Mouse (Mus musculus): ENCODE results near the gene Tlk1. TPM values are rescaled to one million over a fixed set of nuclear protein-coding genes. Genes with fewer than 3 reads are reported as not detected.

Gene Tlk1
- polyA plus RNA-seq, 1 experiment from 2014 or later: 25.0 TPM

GRCm38 (mm10) chr2:70776744-70777143, 48.8 kb downstream of the Tlk1 start:
- H3K9me3 ChIP-seq (ENCODE audit: low read length): no peaks in the 10 kb centered on the region
- H3K27ac ChIP-seq (ENCODE audit: low read length): no peak overlapping the region
- H3K4me1 ChIP-seq (ENCODE audit: insufficient read depth, low read length): no peaks in the 10 kb centered on the region

GRCm38 (mm10) chr2:70764734-70765133, 60.8 kb downstream of the Tlk1 start:
- Histone ChIP-seq H3K27ac (ENCODE audit: low read length) (no peak overlapping the region), H3K27me3 (ENCODE audit: insufficient read depth, low read length) (no peaks in the 10 kb centered on the region), H3K36me3 (ENCODE audit: insufficient read depth, low read length) (0 out of 2 replicates have a peak, but pooled peaks cover 2% of the 10 kb centered on the region), H3K4me1 (ENCODE audit: insufficient read depth, low read length) (no peaks in the 10 kb centered on the region), H3K9me3 (ENCODE audit: low read length) (no peaks in the 10 kb centered on the region), H3K9ac (replicated peaks; ENCODE audit: low read length) (no peak overlapping the region), H3K4me3 (ENCODE audit: low read length) (no peak overlapping the region), H3K4me2 (replicated peaks; ENCODE audit: low read depth, low read length) (no peak overlapping the region)
- 70% methylated on average over 7 of the region's 7 CpGs for WGBS
- ATAC-seq (ENCODE audit: low FRiP score, low TSS enrichment): no peak

More at GRCm38 (mm10) chr2:70776744-70777143, 48.8 kb downstream of the Tlk1 start:
- no peak for ATAC-seq (ENCODE audit: low FRiP score, low TSS enrichment)
- Histone ChIP-seq H3K4me3 (ENCODE audit: low read length) (no peak overlapping the region), H3K27me3 (ENCODE audit: insufficient read depth, low read length) (no peaks in the 10 kb centered on the region), H3K36me3 (ENCODE audit: insufficient read depth, low read length) (0 out of 2 replicates have a peak, but pooled peaks cover 2% of the 10 kb centered on the region), H3K4me2 (replicated peaks; ENCODE audit: low read depth, low read length) (no peak overlapping the region), H3K9ac (replicated peaks; ENCODE audit: low read length) (no peak overlapping the region)
- 79% methylated on average over 2 of the region's 2 CpGs for WGBS

- no peak for ATAC-seq (ENCODE audit: low FRiP score, low TSS enrichment)
- no peak overlapping the region for H3K4me3 ChIP-seq (ENCODE audit: low read length)
- H3K9me3 ChIP-seq (ENCODE audit: low read length): no peaks in the 10 kb centered on the region
- no peak overlapping the region for H3K4me2 ChIP-seq (replicated peaks; ENCODE audit: low read depth, low read length)
- H3K27me3 ChIP-seq (ENCODE audit: insufficient read depth, low read length): no peaks in the 10 kb centered on the region
- H3K9ac ChIP-seq (replicated peaks; ENCODE audit: low read length): no peak overlapping the region
- no peaks in the 10 kb centered on the region for H3K4me1 ChIP-seq (ENCODE audit: insufficient read depth, low read length)
- H3K27ac ChIP-seq (ENCODE audit: low read length): no peak overlapping the region
- 79% methylated on average over 1 of the region's 1 CpGs for WGBS
- no peaks in the 10 kb centered on the region for H3K36me3 ChIP-seq (ENCODE audit: insufficient read depth, low read length)
Observed at GRCm38 (mm10) chr2:70762741-70763140, 62.8 kb downstream of the Tlk1 start.

GRCm38 (mm10) chr2:70752149-70752548, 73.4 kb downstream of the Tlk1 start:
- Histone ChIP-seq H3K9me3 (ENCODE audit: low read length) (no peaks in the 10 kb centered on the region), H3K27ac (ENCODE audit: low read length) (no peak overlapping the region), H3K27me3 (ENCODE audit: insufficient read depth, low read length) (no peaks in the 10 kb centered on the region), H3K4me3 (ENCODE audit: low read length) (no peak overlapping the region), H3K4me2 (replicated peaks; ENCODE audit: low read depth, low read length) (no peak overlapping the region), H3K4me1 (ENCODE audit: insufficient read depth, low read length) (no peaks in the 10 kb centered on the region), H3K36me3 (ENCODE audit: insufficient read depth, low read length) (peaks cover 8% of the 10 kb centered on the region; the same call in 1 of the 2 replicates), H3K9ac (replicated peaks; ENCODE audit: low read length) (no peak overlapping the region)
- 93% methylated on average over 5 of the region's 5 CpGs for WGBS
- no peak for ATAC-seq (ENCODE audit: low FRiP score, low TSS enrichment)

GRCm38 (mm10) chr2:70751655-70752054, 73.9 kb downstream of the Tlk1 start:
- Histone ChIP-seq H3K9me3 (ENCODE audit: low read length) (no peaks in the 10 kb centered on the region), H3K27ac (ENCODE audit: low read length) (no peak overlapping the region), H3K27me3 (ENCODE audit: insufficient read depth, low read length) (no peaks in the 10 kb centered on the region), H3K9ac (replicated peaks; ENCODE audit: low read length) (no peak overlapping the region), H3K36me3 (ENCODE audit: insufficient read depth, low read length) (peaks cover 10% of the 10 kb centered on the region; the same call in 1 of the 2 replicates), H3K4me1 (ENCODE audit: insufficient read depth, low read length) (no peaks in the 10 kb centered on the region), H3K4me2 (replicated peaks; ENCODE audit: low read depth, low read length) (no peak overlapping the region), H3K4me3 (ENCODE audit: low read length) (no peak overlapping the region)
- WGBS: 94% methylated on average over 2 of the region's 2 CpGs
- ATAC-seq (ENCODE audit: low FRiP score, low TSS enrichment): no peak

GRCm38 (mm10) chr2:70742588-70742987, 82.9 kb downstream of the Tlk1 start:
- ATAC-seq (ENCODE audit: low FRiP score, low TSS enrichment): no peak
- Histone ChIP-seq H3K27me3 (ENCODE audit: insufficient read depth, low read length) (no peaks in the 10 kb centered on the region), H3K4me1 (ENCODE audit: insufficient read depth, low read length) (no peaks in the 10 kb centered on the region), H3K4me3 (ENCODE audit: low read length) (no peak overlapping the region), H3K9ac (replicated peaks; ENCODE audit: low read length) (no peak overlapping the region), H3K36me3 (ENCODE audit: insufficient read depth, low read length) (peaks cover 46% of the 10 kb centered on the region), H3K9me3 (ENCODE audit: low read length) (no peaks in the 10 kb centered on the region), H3K27ac (ENCODE audit: low read length) (no peak overlapping the region), H3K4me2 (replicated peaks; ENCODE audit: low read depth, low read length) (no peak overlapping the region)
- whole genome bisulfite sequencing: 82% methylated on average over 2 of the region's 2 CpGs

- no peak overlapping the region for H3K4me2 ChIP-seq (replicated peaks; ENCODE audit: low read depth, low read length)
- H3K27ac ChIP-seq (ENCODE audit: low read length): no peak overlapping the region
- no peaks in the 10 kb centered on the region for H3K9me3 ChIP-seq (ENCODE audit: low read length)
- H3K27me3 ChIP-seq (ENCODE audit: insufficient read depth, low read length): no peaks in the 10 kb centered on the region
- 62% methylated on average over 5 of the region's 5 CpGs for WGBS
- H3K4me1 ChIP-seq (ENCODE audit: insufficient read depth, low read length): no peaks in the 10 kb centered on the region
- peaks cover 49% of the 10 kb centered on the region for H3K36me3 ChIP-seq (ENCODE audit: insufficient read depth, low read length)
- H3K9ac ChIP-seq (replicated peaks; ENCODE audit: low read length): no peak overlapping the region
- no peak overlapping the region for H3K4me3 ChIP-seq (ENCODE audit: low read length)
- no peak for ATAC-seq (ENCODE audit: low FRiP score, low TSS enrichment)
Observed at GRCm38 (mm10) chr2:70741901-70742300, 83.6 kb downstream of the Tlk1 start.

GRCm38 (mm10) chr2:70736008-70736407, 89.5 kb downstream of the Tlk1 start:
- Histone ChIP-seq H3K4me2 (replicated peaks; ENCODE audit: low read depth, low read length) (no peak overlapping the region), H3K27me3 (ENCODE audit: insufficient read depth, low read length) (no peaks in the 10 kb centered on the region), H3K9ac (replicated peaks; ENCODE audit: low read length) (no peak overlapping the region), H3K27ac (ENCODE audit: low read length) (no peak overlapping the region), H3K36me3 (ENCODE audit: insufficient read depth, low read length) (peaks cover 25% of the 10 kb centered on the region), H3K4me1 (ENCODE audit: insufficient read depth, low read length) (no peaks in the 10 kb centered on the region), H3K9me3 (ENCODE audit: low read length) (no peaks in the 10 kb centered on the region), H3K4me3 (ENCODE audit: low read length) (no peak overlapping the region)
- 60% methylated on average over 5 of the region's 5 CpGs for WGBS
- ATAC-seq (ENCODE audit: low FRiP score, low TSS enrichment): no peak

- H3K27me3 ChIP-seq (ENCODE audit: insufficient read depth, low read length): no peaks in the 10 kb centered on the region
- H3K9ac ChIP-seq (replicated peaks; ENCODE audit: low read length): no peak overlapping the region
- H3K4me1 ChIP-seq (ENCODE audit: insufficient read depth, low read length): no peaks in the 10 kb centered on the region
- no peak overlapping the region for H3K4me3 ChIP-seq (ENCODE audit: low read length)
- H3K36me3 ChIP-seq (ENCODE audit: insufficient read depth, low read length): peaks cover 22% of the 10 kb centered on the region
- no peak overlapping the region for H3K27ac ChIP-seq (ENCODE audit: low read length)
- H3K4me2 ChIP-seq (replicated peaks; ENCODE audit: low read depth, low read length): no peak overlapping the region
- WGBS: 80% methylated on average over 4 of the region's 4 CpGs
- ATAC-seq (ENCODE audit: low FRiP score, low TSS enrichment): no peak
- no peaks in the 10 kb centered on the region for H3K9me3 ChIP-seq (ENCODE audit: low read length)
Observed at GRCm38 (mm10) chr2:70735534-70735933, 90.0 kb downstream of the Tlk1 start.

GRCm38 (mm10) chr2:70727089-70727488, 98.4 kb downstream of the Tlk1 start:
- Histone ChIP-seq H3K4me1 (ENCODE audit: insufficient read depth, low read length) (no peaks in the 10 kb centered on the region), H3K27me3 (ENCODE audit: insufficient read depth, low read length) (no peaks in the 10 kb centered on the region), H3K36me3 (ENCODE audit: insufficient read depth, low read length) (peaks cover 20% of the 10 kb centered on the region; the same call in 1 of the 2 replicates), H3K4me2 (replicated peaks; ENCODE audit: low read depth, low read length) (no peak overlapping the region), H3K4me3 (ENCODE audit: low read length) (no peak overlapping the region), H3K9me3 (ENCODE audit: low read length) (no peaks in the 10 kb centered on the region), H3K27ac (ENCODE audit: low read length) (no peak overlapping the region), H3K9ac (replicated peaks; ENCODE audit: low read length) (no peak overlapping the region)
- WGBS: 81% methylated on average over 2 of the region's 2 CpGs
- ATAC-seq (ENCODE audit: low FRiP score, low TSS enrichment): no peak
